Mouse (Mus musculus) neural tube, embryonic 11.5 days (tissue): ENCODE measurements at regions not wholly inside any gene's neighbourhood (a gene's known extent, or its start where the extent isn't known, plus 50 kb on each side); places are given as distances from the start of the nearest gene placed in this dataset.

Source experiments
- ATAC-seq: fragments of 200-750 bp; cut with Nextera tagmentation; 2 replicates; pipeline ENCODE4 v1.8.0; 2017; ENCODE audit warnings: moderate number of reproducible peaks, mild to moderate bottlenecking, moderate TSS enrichment, moderate library complexity; ENCODE audit not compliant: insufficient read depth, low FRiP score, low TSS enrichment
- DNase-seq: peaks from one replicate; pipeline ENCODE4 v3.0.0-alpha.2; 2015; ENCODE audit warnings: low spot score
- H3K27ac ChIP-seq: fragments of 300-500 bp; sonication (generic); 2 replicates; pipeline ENCODE4 v1.5.1; 2014; ENCODE audit warnings: low read depth, mild to moderate bottlenecking, low read length
- H3K27me3 ChIP-seq: fragments of 300-500 bp; sonication (generic); 2 replicates; pipeline ENCODE4 v1.6.1; 2014; ENCODE audit warnings: mild to moderate bottlenecking, low read length, mixed read lengths; ENCODE audit not compliant: control insufficient read depth, insufficient read depth
- H3K36me3 ChIP-seq: fragments of 300-500 bp; sonication (generic); 2 replicates; pipeline ENCODE4 v1.6.1; 2014; ENCODE audit warnings: mild to moderate bottlenecking, low read length, moderate library complexity, mixed read lengths; ENCODE audit not compliant: control insufficient read depth, insufficient read depth
- H3K4me1 ChIP-seq: fragments of 300-500 bp; sonication (generic); 2 replicates; pipeline ENCODE4 v1.6.1; 2014; ENCODE audit warnings: low read length, mixed read lengths; ENCODE audit not compliant: control insufficient read depth, insufficient read depth
- H3K4me2 ChIP-seq: fragments of 300-500 bp; sonication (generic); 2 replicates; pipeline ENCODE4 v1.6.1; 2014; ENCODE audit warnings: low read depth, mild to moderate bottlenecking, moderate library complexity
- H3K4me3 ChIP-seq: fragments of 300-500 bp; sonication (generic); 2 replicates; pipeline ENCODE4 v1.5.1; 2014; ENCODE audit warnings: low read depth, low read length
- H3K9ac ChIP-seq: fragments of 300-500 bp; sonication (generic); 2 replicates; pipeline ENCODE4 v1.6.1; 2014; ENCODE audit warnings: mild to moderate bottlenecking, low read length
- H3K9me3 ChIP-seq: fragments of 300-500 bp; sonication (generic); 2 replicates; pipeline ENCODE4 v1.6.1; 2016; ENCODE audit warnings: low read length; ENCODE audit not compliant: control insufficient read depth
- WGBS: fragments of 180-500 bp; shearing (Covaris S2); extraction: QIAGEN DNeasy Blood & Tissue Kit; methylation state at CpG from one replicate; pipeline ENCODE4 v1.1.7; 2014; 5-methylcytosine and 5-hydroxymethylcytosine counted together

DNA sequence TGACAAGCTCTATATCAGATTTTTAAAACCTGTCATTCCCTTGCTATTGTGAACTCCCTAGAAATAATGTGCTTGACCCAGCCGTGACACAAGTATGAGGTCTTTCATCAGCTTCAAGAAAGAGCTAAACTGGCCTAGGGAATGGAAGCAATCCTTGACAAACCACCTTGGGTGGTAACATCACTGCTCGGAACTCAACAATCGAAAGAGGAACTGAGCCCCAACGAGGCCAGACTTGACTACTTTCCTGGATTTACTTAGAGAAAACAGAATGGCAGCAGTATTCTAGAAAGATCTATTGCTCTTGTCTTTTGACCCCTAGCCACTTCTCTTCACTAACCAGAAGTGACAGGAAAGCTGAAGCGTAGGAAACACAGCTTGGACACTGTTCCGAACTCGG lies 191.2 kb upstream of the Klf3 start:
- H3K4me3 ChIP-seq, result no peak overlapping the region
- ATAC-seq (no peak), DNase-seq (no peak)
- no peak overlapping the region for H3K27ac ChIP-seq
- no peaks in the 10 kb centered on the region for H3K27me3 ChIP-seq
- no peaks in the 10 kb centered on the region for H3K9me3 ChIP-seq
- no peaks in the 10 kb centered on the region for H3K36me3 ChIP-seq
- H3K4me1 ChIP-seq, result peaks cover 3% of the 10 kb centered on the region
- 83% methylated on average over 7 of the region's 7 CpGs for WGBS
- no peak overlapping the region for H3K9ac ChIP-seq
- H3K4me2 ChIP-seq, result no peak overlapping the region

DNA sequence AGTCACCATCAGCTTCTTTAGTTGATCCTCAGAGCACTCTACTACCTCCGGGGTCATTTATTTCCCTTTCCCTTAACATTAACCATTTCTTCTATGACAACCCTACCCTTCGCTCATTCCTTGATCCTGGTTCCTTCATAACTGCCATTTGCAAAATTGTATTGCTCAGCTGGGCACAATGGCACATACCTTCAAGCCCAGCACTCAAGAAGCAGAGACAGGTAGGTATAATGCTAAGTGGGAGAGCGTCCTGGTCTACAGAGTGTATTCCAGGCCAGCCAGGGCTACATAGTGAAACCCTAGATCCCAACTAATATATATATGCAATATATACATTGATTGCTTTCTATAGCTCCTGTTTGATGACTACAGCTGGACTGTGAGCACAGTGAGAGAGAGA lies 189.5 kb upstream of the Klf3 start:
- H3K4me2 ChIP-seq, result no peak overlapping the region
- peaks cover 3% of the 10 kb centered on the region for H3K4me1 ChIP-seq
- no peaks in the 10 kb centered on the region for H3K27me3 ChIP-seq
- H3K9ac ChIP-seq, result no peak overlapping the region
- H3K4me3 ChIP-seq, result no peak overlapping the region
- no peak overlapping the region for H3K27ac ChIP-seq
- ATAC-seq (no peak), DNase-seq (no peak)
- H3K9me3 ChIP-seq, result no peaks in the 10 kb centered on the region
- 98% methylated on average over 3 of the region's 3 CpGs for WGBS
- H3K36me3 ChIP-seq, result no peaks in the 10 kb centered on the region

DNA sequence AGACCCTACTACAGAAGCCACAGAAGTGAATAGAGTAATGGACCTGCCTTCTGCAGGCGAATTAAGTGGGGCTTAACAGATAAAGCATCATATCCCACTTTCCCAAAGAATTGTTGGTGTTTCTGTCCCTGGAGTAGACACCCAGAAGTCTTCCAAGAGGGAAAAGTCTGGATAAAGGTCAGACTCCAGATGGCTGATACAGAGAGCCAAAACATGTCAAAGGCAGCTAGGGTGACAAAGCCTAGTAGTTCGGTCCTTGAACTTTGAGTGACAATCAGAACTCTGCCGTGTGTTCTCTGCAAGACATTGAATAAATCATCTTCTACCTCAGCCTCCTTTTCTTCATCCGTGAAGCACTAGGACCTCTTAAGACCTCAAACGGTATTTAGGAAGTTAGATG lies 185.1 kb upstream of the Klf3 start:
- Histone ChIP-seq H3K27me3 (no peaks in the 10 kb centered on the region), H3K4me3 (no peak overlapping the region), H3K9ac (no peak overlapping the region), H3K27ac (no peak overlapping the region), H3K9me3 (no peaks in the 10 kb centered on the region), H3K36me3 (no peaks in the 10 kb centered on the region), H3K4me1 (no peaks in the 10 kb centered on the region), H3K4me2 (no peak overlapping the region)
- WGBS, result 64% methylated on average over 5 of the region's 5 CpGs
- ATAC-seq, result no peak
- DNase-seq, result no peak

DNA sequence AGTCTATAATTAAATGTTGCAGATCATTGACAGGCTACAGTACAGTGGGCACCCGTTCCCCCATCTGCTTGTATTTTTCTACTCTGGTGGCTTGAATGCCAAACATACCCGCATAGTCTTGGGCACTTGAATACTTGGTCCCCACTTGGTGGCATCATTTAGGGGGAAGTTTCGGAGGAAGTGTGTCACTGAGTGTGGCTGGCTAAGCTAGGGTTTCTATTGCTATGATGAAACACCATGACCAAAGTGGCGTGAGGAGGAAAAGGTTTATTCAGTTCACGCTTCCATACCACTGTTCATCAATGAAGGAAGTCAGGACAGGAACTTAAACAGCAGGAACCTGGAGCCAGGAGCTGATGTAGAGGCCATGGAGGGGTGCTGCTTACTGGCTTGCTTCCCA lies 183.4 kb upstream of the Klf3 start:
- H3K27ac ChIP-seq, result no peak overlapping the region
- no peak overlapping the region for H3K4me3 ChIP-seq
- no peaks in the 10 kb centered on the region for H3K36me3 ChIP-seq
- 93% methylated on average over 5 of the region's 5 CpGs for WGBS
- no peaks in the 10 kb centered on the region for H3K27me3 ChIP-seq
- no peak overlapping the region for H3K9ac ChIP-seq
- no peaks in the 10 kb centered on the region for H3K4me1 ChIP-seq
- no peak overlapping the region for H3K4me2 ChIP-seq
- ATAC-seq, result no peak
- no peaks in the 10 kb centered on the region for H3K9me3 ChIP-seq
- no peak for DNase-seq

DNA sequence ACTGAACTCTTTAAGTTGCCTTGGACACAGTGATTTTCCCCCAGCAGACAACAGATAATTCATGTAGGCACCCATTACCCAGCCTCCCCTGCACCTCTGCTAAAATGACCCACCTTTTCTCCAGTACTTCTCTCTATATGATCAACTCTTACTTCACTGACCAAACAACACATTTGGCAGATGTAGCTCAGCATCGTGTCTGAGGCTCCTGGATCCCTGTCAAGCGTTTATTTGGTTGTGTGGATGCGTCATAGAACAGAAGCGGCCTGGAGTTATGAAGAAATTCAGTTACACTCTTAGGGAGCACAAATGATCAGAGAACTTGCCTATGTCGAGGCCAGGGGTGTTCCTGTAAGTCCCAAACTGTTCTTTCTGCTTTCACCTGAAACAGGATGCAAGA lies 182.5 kb upstream of the Klf3 start:
- Histone ChIP-seq H3K4me2 (no peak overlapping the region), H3K36me3 (no peaks in the 10 kb centered on the region), H3K27me3 (no peaks in the 10 kb centered on the region), H3K9me3 (no peaks in the 10 kb centered on the region), H3K9ac (no peak overlapping the region), H3K27ac (no peak overlapping the region), H3K4me1 (no peaks in the 10 kb centered on the region), H3K4me3 (no peak overlapping the region)
- no peak for ATAC-seq
- no peak for DNase-seq
- 89% methylated on average over 5 of the region's 5 CpGs for WGBS

DNA sequence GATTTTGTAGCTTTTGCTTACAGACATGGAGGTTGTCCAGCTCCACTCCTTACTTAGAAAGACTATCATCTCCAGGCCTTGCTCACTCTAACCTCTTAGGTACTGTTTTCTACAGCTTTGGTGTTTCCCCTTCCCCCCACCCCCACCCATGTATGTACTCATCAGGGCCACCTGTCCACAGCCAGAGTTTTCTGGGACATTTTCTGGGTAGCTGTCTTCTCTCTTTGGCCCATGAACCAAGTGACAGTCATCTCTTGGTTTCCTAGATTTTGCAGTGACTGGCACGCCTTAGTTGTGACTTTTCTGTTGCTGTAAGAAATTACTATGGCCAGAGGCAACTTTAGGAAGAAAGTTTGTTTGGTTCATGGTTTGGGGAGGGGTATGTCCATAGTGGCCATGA lies 181.8 kb upstream of the Klf3 start:
- no peaks in the 10 kb centered on the region for H3K27me3 ChIP-seq
- WGBS, result 88% methylated on average over 1 of the region's 1 CpGs
- H3K9me3 ChIP-seq, result no peaks in the 10 kb centered on the region
- H3K4me2 ChIP-seq, result no peak overlapping the region
- no peak overlapping the region for H3K4me3 ChIP-seq
- DNase-seq (no peak), ATAC-seq (no peak)
- no peak overlapping the region for H3K27ac ChIP-seq
- H3K4me1 ChIP-seq, result no peaks in the 10 kb centered on the region
- no peaks in the 10 kb centered on the region for H3K36me3 ChIP-seq
- no peak overlapping the region for H3K9ac ChIP-seq

DNA sequence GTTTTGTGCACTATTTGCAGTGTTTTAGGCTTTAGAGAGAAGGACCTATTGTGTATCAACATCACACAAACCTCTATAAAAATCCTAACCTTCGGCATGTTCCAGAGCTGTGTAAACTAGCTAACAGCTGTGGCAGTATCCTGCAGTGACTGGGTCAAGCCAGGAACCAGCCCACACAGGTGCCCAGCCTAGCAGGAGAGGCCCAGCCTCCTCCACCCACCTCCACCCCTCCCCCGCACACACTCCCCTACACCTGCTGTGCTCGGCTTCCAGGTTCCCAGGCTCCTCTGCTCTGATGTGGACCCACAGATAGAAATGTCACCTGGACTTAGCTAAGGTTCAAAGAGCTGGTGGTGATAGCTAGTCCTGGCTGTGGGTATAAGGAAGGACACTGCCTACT lies 179.5 kb upstream of the Klf3 start:
- no peaks in the 10 kb centered on the region for H3K27me3 ChIP-seq
- H3K4me1 ChIP-seq, result no peaks in the 10 kb centered on the region
- no peak for DNase-seq
- H3K27ac ChIP-seq, result no peak overlapping the region
- no peak overlapping the region for H3K4me2 ChIP-seq
- H3K9me3 ChIP-seq, result no peaks in the 10 kb centered on the region
- no peaks in the 10 kb centered on the region for H3K36me3 ChIP-seq
- no peak overlapping the region for H3K4me3 ChIP-seq
- 32% methylated on average over 3 of the region's 3 CpGs for WGBS
- ATAC-seq, result no peak
- H3K9ac ChIP-seq, result no peak overlapping the region

DNA sequence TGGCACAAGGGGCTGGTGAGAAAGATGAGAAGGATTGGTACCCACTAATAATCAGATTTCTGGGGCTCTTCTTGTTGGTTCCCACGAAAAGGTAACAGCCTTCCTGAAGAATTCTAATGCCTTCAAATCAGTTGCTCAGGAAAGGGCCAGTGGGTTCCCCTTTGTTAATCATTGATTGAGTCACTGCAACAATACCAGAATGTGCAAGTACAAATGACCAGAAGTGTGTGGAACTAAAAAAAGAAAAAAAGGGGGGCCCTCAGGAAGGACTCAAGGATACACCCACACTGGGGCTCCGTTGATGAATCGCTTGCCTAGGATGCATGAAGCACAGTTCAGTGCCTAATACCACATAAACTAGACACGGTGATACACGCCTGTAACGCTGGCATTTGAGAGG lies 179.0 kb upstream of the Klf3 start:
- Histone ChIP-seq H3K4me1 (no peaks in the 10 kb centered on the region), H3K4me3 (no peak overlapping the region), H3K27me3 (no peaks in the 10 kb centered on the region), H3K4me2 (no peak overlapping the region), H3K9ac (no peak overlapping the region), H3K36me3 (no peaks in the 10 kb centered on the region), H3K9me3 (no peaks in the 10 kb centered on the region), H3K27ac (no peak overlapping the region)
- ATAC-seq (no peak), DNase-seq (no peak)
- 78% methylated on average over 6 of the region's 6 CpGs for WGBS

DNA sequence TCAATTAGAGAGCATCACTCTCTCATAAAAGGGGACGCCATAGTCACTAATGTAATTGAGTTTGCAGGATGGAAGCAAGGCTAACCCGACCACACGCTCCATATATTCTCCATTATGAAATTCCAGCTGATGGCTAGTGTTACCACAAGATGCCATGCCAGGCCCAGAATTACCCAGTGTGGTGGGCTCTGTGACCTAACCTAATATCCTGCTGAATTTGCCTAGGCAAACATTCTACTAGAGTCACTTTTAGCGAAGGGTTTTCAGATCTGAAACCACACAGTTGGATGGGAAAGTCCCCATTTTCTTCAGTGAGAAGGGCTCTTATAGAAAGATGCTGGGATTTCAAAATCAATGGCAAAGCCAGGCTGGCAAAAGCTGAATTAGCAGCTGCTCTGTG lies 177.8 kb upstream of the Klf3 start:
- Histone ChIP-seq H3K9ac (no peak overlapping the region), H3K27ac (no peak overlapping the region), H3K4me3 (no peak overlapping the region), H3K27me3 (no peaks in the 10 kb centered on the region), H3K36me3 (no peaks in the 10 kb centered on the region), H3K9me3 (no peaks in the 10 kb centered on the region), H3K4me2 (no peak overlapping the region), H3K4me1 (no peaks in the 10 kb centered on the region)
- ATAC-seq, result no peak
- no peak for DNase-seq
- WGBS, result 79% methylated on average over 4 of the region's 4 CpGs
